Mouse (Mus musculus) olfactory bulb, adult 2 months (tissue): Measurements from ENCODE around the gene Tada2b. TPM values are rescaled to one million over a fixed set of nuclear protein-coding genes. Genes with fewer than 3 reads are reported as not detected.

Source experiments
- H3K27ac ChIP-seq: fragments of 200-500 bp; 2 replicates; pipeline ENCODE4 v1.5.1; 2012; ENCODE audit warnings: low read depth, low read length; ENCODE audit not compliant: insufficient read depth
- H3K4me1 ChIP-seq: fragments of 200-500 bp; 2 replicates; pipeline ENCODE4 v1.6.1; 2012; ENCODE audit warnings: low read length; ENCODE audit not compliant: control insufficient read depth, insufficient read depth
- H3K4me3 ChIP-seq: fragments of 200-500 bp; 2 replicates; pipeline ENCODE4 v1.5.1; 2012; ENCODE audit warnings: mild to moderate bottlenecking, low read depth, low read length, moderate library complexity; ENCODE audit not compliant: insufficient read depth
- CTCF ChIP-seq: fragments of 200-500 bp; IDR thresholded peaks from 2 replicates; pipeline ENCODE4 v1.5.1; 2012; ENCODE audit warnings: low read depth, mild to moderate bottlenecking, low read length, moderate library complexity; ENCODE audit not compliant: insufficient read depth
- POLR2A ChIP-seq: fragments of 200-500 bp; IDR thresholded peaks from 2 replicates; pipeline ENCODE4 v1.6.1; 2012; ENCODE audit warnings: mild to moderate bottlenecking, low read depth, low read length, moderate library complexity; ENCODE audit not compliant: insufficient read depth
- WGBS: fragments of 180-500 bp; shearing (Covaris S2); methylation state at CpG from one replicate; pipeline ENCODE4 v1.1.7; 2018; 5-methylcytosine and 5-hydroxymethylcytosine counted together
- polyA plus RNA-seq: library from polyadenylated mRNA; stranded (reverse); fragments of >200 nt; gene quantifications from 2 replicates; pipeline ENCODE4 v1.2.4, GENCODE M21; 2012; ENCODE audit warnings: low replicate concordance; ENCODE audit not compliant: missing spikeins, insufficient read depth, insufficient read length

Tada2b gene
- polyA plus RNA-seq, 1 experiment, result not detected

GRCm38 (mm10) chr5:36458926-36459325 lies 25.2 kb downstream of the Tada2b start:
- Histone ChIP-seq H3K4me1 (peaks cover 2% of the 10 kb centered on the region; the same call in 1 of the 2 replicates), H3K4me3 (no peak overlapping the region), H3K27ac (no peak overlapping the region)
- WGBS, result 15% methylated on average over 4 of the region's 4 CpGs
- TF ChIP-seq CTCF (no peak), POLR2A (no peak)

GRCm38 (mm10) chr5:36457706-36458105 lies 26.4 kb downstream of the Tada2b start:
- Histone ChIP-seq H3K4me1 (peaks cover 1% of the 10 kb centered on the region; the same call in 1 of the 2 replicates), H3K4me3 (no peak overlapping the region), H3K27ac (no peak overlapping the region)
- TF ChIP-seq POLR2A (no peak), CTCF (no peak)
- 83% methylated on average over 4 of the region's 4 CpGs for WGBS

GRCm38 (mm10) chr5:36452821-36453220 lies 31.3 kb downstream of the Tada2b start:
- Histone ChIP-seq H3K4me3 (no peak overlapping the region), H3K4me1 (no peaks in the 10 kb centered on the region), H3K27ac (no peak overlapping the region)
- 74% methylated on average over 6 of the region's 6 CpGs for WGBS
- TF ChIP-seq POLR2A (no peak), CTCF (no peak)

GRCm38 (mm10) chr5:36451872-36452389 lies 32.2 kb downstream of the Tada2b start:
- no peak for TF ChIP-seq CTCF
- TF ChIP-seq POLR2A, result no peak
- Histone ChIP-seq H3K27ac (no peak overlapping the region), H3K4me3 (no peak overlapping the region), H3K4me1 (no peaks in the 10 kb centered on the region)
- WGBS, result 60% methylated on average over 10 of the region's 10 CpGs

- Histone ChIP-seq H3K4me1 (no peaks in the 10 kb centered on the region), H3K4me3 (no peak overlapping the region), H3K27ac (no peak overlapping the region)
- WGBS, result 29% methylated on average over 9 of the region's 10 CpGs
- TF ChIP-seq POLR2A, result no peak
- TF ChIP-seq CTCF, result no peak
Measured at GRCm38 (mm10) chr5:36451119-36451518, 33.0 kb downstream of the Tada2b start.

- peaks cover 9% of the 10 kb centered on the region for H3K4me1 ChIP-seq
- 88% methylated on average over 6 of the region's 6 CpGs for WGBS
Measured at GRCm38 (mm10) chr5:36449710-36450358, 34.3 kb downstream of the Tada2b start.

GRCm38 (mm10) chr5:36447872-36448271 lies 36.2 kb downstream of the Tada2b start:
- H3K4me3 ChIP-seq, result no peak overlapping the region
- WGBS, result 93% methylated on average over 12 of the region's 12 CpGs
- H3K4me1 ChIP-seq, result peaks cover 9% of the 10 kb centered on the region
- H3K27ac ChIP-seq, result no peak overlapping the region
- no peak for TF ChIP-seq CTCF
- TF ChIP-seq POLR2A, result no peak

More at GRCm38 (mm10) chr5:36449710-36450358, 34.3 kb downstream of the Tada2b start:
- Histone ChIP-seq H3K27ac (no peak overlapping the region), H3K4me3 (no peak overlapping the region)
- no peak for TF ChIP-seq POLR2A
- no peak for TF ChIP-seq CTCF

GRCm38 (mm10) chr5:36446166-36446890 lies 37.8 kb downstream of the Tada2b start:
- 77% methylated on average over 9 of the region's 9 CpGs for WGBS
- no peak for TF ChIP-seq POLR2A
- TF ChIP-seq CTCF, result no peak
- no peak overlapping the region for H3K4me3 ChIP-seq
- H3K27ac ChIP-seq, result no peak overlapping the region
- peaks cover 9% of the 10 kb centered on the region for H3K4me1 ChIP-seq

GRCm38 (mm10) chr5:36445028-36445427 lies 39.1 kb downstream of the Tada2b start:
- 36% methylated on average over 8 of the region's 8 CpGs for WGBS

More at GRCm38 (mm10) chr5:36445028-36445427, 39.1 kb downstream of the Tada2b start:
- no peak for TF ChIP-seq POLR2A
- no peak for TF ChIP-seq CTCF
- H3K27ac ChIP-seq, result no peak overlapping the region
- H3K4me1 ChIP-seq, result peaks cover 9% of the 10 kb centered on the region
- H3K4me3 ChIP-seq, result no peak overlapping the region
